Mouse (Mus musculus): ENCODE results near the gene Cog4.

GRCm38 (mm10) chr8:110911576-110912570 lies 65.5 kb downstream of the Cog4 start:
- TF ChIP-seq GATA1 (IDR thresholded peaks at IDR 0.05; ENCODE audit: borderline replicate concordance, low read length) = no peak
- TF ChIP-seq FLI1 (IDR thresholded peaks at IDR 0.05; ENCODE audit: low read length) = no peak

Data from megakaryocyte, embryonic 14.5 days (primary cell).